Mouse (Mus musculus) liver, embryonic 14 days (tissue): ENCODE results near the gene Hic2. TPM values are rescaled to one million over a fixed set of nuclear protein-coding genes. Genes with fewer than 3 reads are reported as not detected.

Source experiments
- polyA plus RNA-seq: library from polyadenylated mRNA; depleted of rRNA; stranded (reverse); fragments of >200 nt; gene quantifications from 2 replicates; pipeline ENCODE4 v1.2.3, GENCODE M21; 2012; rRNA removed

Gene Hic2
- 2.0 and 2.4 TPM in 2 replicates for polyA plus RNA-seq

GRCm38 (mm10) chr16:17232794-17233701, at the start of gene Hic2:
Gene Hic2 (plus strand): TSS chr16:17233572.

DNA sequence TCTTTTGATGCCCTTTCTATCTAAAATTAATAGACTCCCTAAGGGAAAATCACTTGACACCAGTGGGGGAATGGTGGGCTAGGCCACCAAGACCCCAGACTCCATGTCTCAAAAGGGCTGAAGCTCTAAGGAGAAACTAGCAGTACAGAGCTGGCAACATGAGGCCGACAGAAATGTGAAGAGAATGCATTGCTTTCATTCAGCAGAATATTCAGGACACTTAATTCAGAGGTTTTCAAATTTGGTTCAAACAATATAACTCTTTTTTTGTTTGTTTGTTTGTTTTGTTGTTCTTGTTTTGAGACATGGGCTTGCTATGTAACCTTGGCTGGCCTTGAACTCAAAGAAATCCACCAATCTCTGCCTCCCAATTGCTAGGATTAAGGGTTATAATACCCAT, 30.8 kb upstream of the Hic2 start, which contains the start of gene Ube2l3:
TSS of gene Ube2l3 (minus strand) at position 101 of the 400 bp plus-strand sequence.

DNA sequence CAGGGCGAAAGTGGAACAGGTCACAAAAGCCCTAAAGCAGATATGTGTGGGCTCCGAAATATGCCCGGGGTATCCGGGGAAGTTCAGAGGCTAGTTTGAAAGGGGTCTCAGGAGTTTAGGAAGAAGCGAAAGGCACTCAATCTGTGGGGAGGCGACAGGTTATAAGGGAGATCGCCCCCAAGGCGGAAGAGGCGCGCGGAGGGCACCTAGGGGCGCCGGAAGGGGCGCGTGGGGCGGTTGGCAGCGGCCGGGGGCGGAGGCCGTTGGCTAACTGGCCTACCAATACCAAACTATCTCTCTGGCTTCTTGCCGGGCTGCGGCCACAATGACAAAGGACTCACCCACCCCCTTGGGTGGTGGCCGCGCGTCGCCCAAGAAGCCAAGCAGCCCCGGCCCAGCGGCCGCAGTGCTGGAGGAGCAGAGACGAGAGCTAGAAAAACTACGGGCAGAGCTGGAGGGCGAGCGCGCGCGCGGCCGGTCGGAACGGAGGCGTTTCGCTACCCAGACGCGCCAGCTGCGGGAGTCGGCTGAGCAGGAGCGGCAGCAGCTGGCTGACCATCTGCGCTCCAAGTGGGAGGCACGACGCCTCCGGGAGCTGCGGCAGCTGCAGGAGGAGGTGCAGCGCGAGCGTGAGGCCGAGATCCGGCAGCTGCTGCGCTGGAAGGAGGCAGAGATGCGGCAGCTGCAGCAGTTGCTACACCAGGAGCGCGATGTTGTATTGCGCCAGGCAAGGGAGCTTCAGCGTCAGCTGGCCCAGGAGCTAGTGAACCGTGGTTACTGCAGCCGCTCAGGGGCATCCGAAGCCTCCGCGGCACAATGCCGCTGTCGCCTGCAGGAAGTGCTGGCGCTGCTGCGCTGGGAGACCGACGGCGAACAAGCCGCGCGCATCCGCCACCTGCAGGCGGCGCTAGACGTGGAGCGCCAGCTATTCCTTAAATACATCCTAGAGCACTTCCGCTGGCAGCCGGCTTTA, 24.7 kb upstream of the Hic2 start, which contains the start of gene Rimbp3:
TSS of gene Rimbp3 (plus strand) at position 215 of the 973 bp plus-strand sequence.

DNA sequence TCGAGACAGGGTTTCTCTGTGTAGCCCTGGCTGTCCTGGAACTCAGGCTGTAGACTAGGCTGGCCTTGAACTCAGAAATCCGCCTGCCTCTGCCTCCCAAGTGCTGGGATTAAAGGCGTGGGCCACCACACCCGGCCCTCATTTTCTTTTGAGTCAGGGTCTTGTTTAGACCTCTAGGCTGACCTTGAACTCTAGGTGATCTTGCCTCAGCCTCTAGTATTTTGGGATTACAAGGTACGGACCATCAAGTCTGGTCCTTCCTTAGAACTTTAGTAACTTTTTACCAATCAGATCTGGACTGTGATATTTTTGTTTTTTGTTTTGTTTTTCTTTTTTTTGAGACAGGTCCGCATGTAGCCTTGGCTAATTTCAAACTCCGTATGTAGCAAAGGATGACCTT, 42.3 kb downstream of the Hic2 start, which contains the start of gene Tmem191c:
TSS of gene Tmem191c (plus strand) at position 357 of the 400 bp plus-strand sequence.

Other genes starting within 250 kb of the Hic2 start
- gene Ypel1, start 163.9 kb upstream of the Hic2 start, polyA plus RNA-seq: 0.32 and 0.42 TPM in 2 replicates
- 32.2 and 35.2 TPM in 2 replicates for gene Ppil2, start 122.3 kb upstream of the Hic2 start, polyA plus RNA-seq
- gene 2610318N02Rik, start 108.4 kb upstream of the Hic2 start, polyA plus RNA-seq: 23.3 and 23.4 TPM in 2 replicates
- 23.8 and 24.0 TPM in 2 replicates for gene Sdf2l1, start 101.2 kb upstream of the Hic2 start, polyA plus RNA-seq
- 8.4 and 9.2 TPM in 2 replicates for gene Ydjc, start 89.0 kb upstream of the Hic2 start, polyA plus RNA-seq
- 0.76 and 0.99 TPM in 2 replicates for gene Ccdc116, start 86.3 kb upstream of the Hic2 start, polyA plus RNA-seq
- gene Ube2l3, start 30.9 kb upstream of the Hic2 start, polyA plus RNA-seq: 69.6 and 76.0 TPM in 2 replicates
- 0.03 TPM in 2 replicates for gene Rimbp3, start 25.0 kb upstream of the Hic2 start, polyA plus RNA-seq
- 3.9 and 4.2 TPM in 2 replicates for gene Tmem191c, start 42.5 kb downstream of the Hic2 start, polyA plus RNA-seq
- 102 and 121 TPM in 2 replicates for gene Serpind1, start 97.8 kb downstream of the Hic2 start, polyA plus RNA-seq
- 4.0 and 5.1 TPM in 2 replicates for gene Snap29, start 172.4 kb downstream of the Hic2 start, polyA plus RNA-seq
- 17.6 and 18.6 TPM in 2 replicates for gene Pi4ka, start 172.7 kb downstream of the Hic2 start, polyA plus RNA-seq
- gene Crkl, start 218.4 kb downstream of the Hic2 start, polyA plus RNA-seq: 7.6 and 9.3 TPM in 2 replicates